Mouse (Mus musculus) testis, adult 2 months (tissue): ENCODE results near the gene Cdk9.

Experiments
- CTCF ChIP-seq: fragments of 200-500 bp; IDR thresholded peaks from 2 replicates; pipeline ENCODE4 v1.5.1; 2012; ENCODE audit warnings: low read depth, mild to moderate bottlenecking, inconsistent platforms, low read length, moderate library complexity; ENCODE audit not compliant: control insufficient read depth, insufficient read depth, insufficient replicate concordance
- POLR2A ChIP-seq: fragments of 200-500 bp; IDR thresholded peaks from 2 replicates; pipeline ENCODE4 v1.6.1; 2012; ENCODE audit warnings: low read depth, mild to moderate bottlenecking, inconsistent platforms, low read length, moderate library complexity; ENCODE audit not compliant: control insufficient read depth

DNA sequence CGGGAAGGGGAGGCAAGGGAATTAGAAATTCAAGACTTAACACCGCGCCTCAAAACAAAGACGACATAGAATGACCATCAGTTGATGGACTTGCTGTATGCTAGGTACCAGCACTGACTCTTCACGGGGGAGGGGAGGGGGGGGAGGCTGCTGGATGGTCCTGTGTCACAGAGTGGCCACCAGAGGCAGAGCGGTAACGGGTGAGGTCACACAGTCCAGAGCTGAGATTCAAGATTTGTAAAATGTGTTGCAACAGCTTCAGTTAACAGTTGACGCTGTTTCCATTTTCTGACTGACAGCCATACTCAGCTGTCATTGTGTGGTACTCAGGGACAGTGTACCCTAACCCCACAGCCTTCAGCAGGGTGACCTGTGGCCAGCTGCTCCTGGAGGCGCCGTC is 39.3 kb upstream of the Cdk9 start:
- no peak for TF ChIP-seq CTCF
- no peak for TF ChIP-seq POLR2A
